Mouse (Mus musculus) E14TG2a.4 (cell line): ENCODE results near the gene Fhit.
"Not testable (repeated sequence)": the region's sequence is repeated elsewhere in the genome, so short reads cannot be mapped to it uniquely, and the experiment has no call there.

ENCODE experiments used
- H3K27me3 ChIP-seq: 2 replicates; pipeline ENCODE4 v1.6.1; 2014; ENCODE audit warnings: low read length, control low read depth; ENCODE audit not compliant: insufficient read depth
- H3K36me3 ChIP-seq: 2 replicates; pipeline ENCODE4 v1.6.1; 2014; ENCODE audit warnings: low read length, control low read depth; ENCODE audit not compliant: insufficient read depth
- H3K4me1 ChIP-seq: replicated peaks from 2 replicates; pipeline ENCODE4 v1.6.1; 2014; ENCODE audit warnings: low read depth, low read length, control low read depth
- H3K4me3 ChIP-seq: replicated peaks from 2 replicates; pipeline ENCODE4 v1.5.1; 2014; ENCODE audit warnings: mild to moderate bottlenecking, low read length
- H3K9me3 ChIP-seq: 2 replicates; pipeline ENCODE4 v1.6.1; 2014; ENCODE audit warnings: low read length, control low read depth
- CTCF ChIP-seq: conservative IDR thresholded peaks from 2 replicates; pipeline ENCODE4 v1.5.1; 2014; ENCODE audit warnings: low read length
- NANOG ChIP-seq: IDR thresholded peaks from 2 replicates; pipeline ENCODE4 v1.6.1; 2014; ENCODE audit warnings: borderline replicate concordance, low read length, mixed read lengths
- POU5F1 ChIP-seq: IDR thresholded peaks from 2 replicates; pipeline ENCODE4 v1.6.1; 2014; ENCODE audit warnings: low read length, borderline replicate concordance

The Fhit gene

DNA sequence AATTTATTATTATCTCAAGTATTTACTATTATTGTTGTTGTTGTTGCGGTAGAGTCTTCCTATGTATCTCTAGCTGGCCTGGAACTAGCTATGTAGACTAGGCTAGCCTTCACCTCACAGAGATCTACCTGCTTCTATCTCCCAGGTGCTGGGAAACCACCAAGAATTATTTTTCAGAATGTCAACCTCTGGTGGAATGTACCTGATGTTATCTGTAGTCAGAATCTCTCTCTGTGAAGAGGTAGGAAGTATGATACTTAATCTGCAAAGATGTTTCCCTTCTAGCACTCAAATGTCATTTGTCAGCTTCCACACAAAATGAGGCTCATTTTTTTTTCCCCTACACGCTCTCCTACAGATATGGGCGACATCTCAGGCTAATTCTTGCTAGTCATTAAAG, 377.9 kb downstream of the Fhit start:
- no peaks in the 10 kb centered on the region for H3K9me3 ChIP-seq
- H3K4me1 ChIP-seq: no peaks in the 10 kb centered on the region
- no peaks in the 10 kb centered on the region for H3K36me3 ChIP-seq
- TF ChIP-seq NANOG: no peak
- no peak for TF ChIP-seq CTCF
- TF ChIP-seq POU5F1: no peak
- H3K27me3 ChIP-seq: no peaks in the 10 kb centered on the region
- no peak overlapping the region for H3K4me3 ChIP-seq

- Histone ChIP-seq H3K27me3 (no peaks in the 10 kb centered on the region), H3K4me1 (no peaks in the 10 kb centered on the region), H3K4me3 (no peak overlapping the region), H3K36me3 (no peaks in the 10 kb centered on the region), H3K9me3 (no peaks in the 10 kb centered on the region)
- TF ChIP-seq NANOG: no peak
- TF ChIP-seq CTCF: no peak
- no peak for TF ChIP-seq POU5F1
These were observed 383.1 kb downstream of the Fhit start for GRCm38 (mm10) chr14:10778721-10779120.

GRCm38 (mm10) chr14:10754883-10755282, 407.0 kb downstream of the Fhit start:
- not testable (repeated sequence) for H3K27me3 ChIP-seq, H3K9me3 ChIP-seq, H3K4me3 ChIP-seq, H3K4me1 ChIP-seq, H3K36me3 ChIP-seq

DNA sequence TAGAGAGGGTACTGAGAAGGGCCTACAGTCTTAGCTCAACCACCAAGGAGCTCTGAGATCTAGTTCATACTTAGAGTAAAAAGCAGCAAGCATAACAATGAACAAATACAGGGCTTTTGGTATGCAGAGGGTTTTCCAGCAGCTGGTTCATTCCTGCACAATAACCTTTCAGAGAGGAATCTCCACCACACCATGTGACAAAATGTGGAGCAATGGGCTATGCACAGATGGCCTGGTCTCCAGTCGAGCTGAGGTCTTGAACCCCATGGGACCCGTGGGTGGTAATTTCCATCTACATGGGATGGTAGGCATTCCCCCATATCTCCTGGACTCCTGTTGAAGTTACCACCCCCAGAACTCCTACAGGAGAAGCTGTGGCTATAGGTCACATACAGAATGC, 423.8 kb downstream of the Fhit start:
- Histone ChIP-seq H3K4me3 (no peak overlapping the region), H3K36me3 (no peaks in the 10 kb centered on the region), H3K9me3 (no peaks in the 10 kb centered on the region), H3K4me1 (no peaks in the 10 kb centered on the region), H3K27me3 (no peaks in the 10 kb centered on the region)
- no peak for TF ChIP-seq CTCF

- H3K4me3 ChIP-seq: no peak overlapping the region
- H3K36me3 ChIP-seq: no peaks in the 10 kb centered on the region
- H3K4me1 ChIP-seq: no peaks in the 10 kb centered on the region
- no peaks in the 10 kb centered on the region for H3K27me3 ChIP-seq
- no peaks in the 10 kb centered on the region for H3K9me3 ChIP-seq
- TF ChIP-seq NANOG (no peak), CTCF (no peak), POU5F1 (no peak)
These were observed 439.3 kb downstream of the Fhit start for GRCm38 (mm10) chr14:10722525-10722924.

GRCm38 (mm10) chr14:10712916-10713315, 448.9 kb downstream of the Fhit start:
- Histone ChIP-seq H3K36me3 (no peaks in the 10 kb centered on the region), H3K4me1 (peaks cover 4% of the 10 kb centered on the region; the same call in 1 of the 2 replicates), H3K9me3 (0 out of 2 replicates have a peak, but pooled peaks cover 5% of the 10 kb centered on the region), H3K4me3 (no peak overlapping the region), H3K27me3 (no peaks in the 10 kb centered on the region)
- no peak for TF ChIP-seq CTCF

DNA sequence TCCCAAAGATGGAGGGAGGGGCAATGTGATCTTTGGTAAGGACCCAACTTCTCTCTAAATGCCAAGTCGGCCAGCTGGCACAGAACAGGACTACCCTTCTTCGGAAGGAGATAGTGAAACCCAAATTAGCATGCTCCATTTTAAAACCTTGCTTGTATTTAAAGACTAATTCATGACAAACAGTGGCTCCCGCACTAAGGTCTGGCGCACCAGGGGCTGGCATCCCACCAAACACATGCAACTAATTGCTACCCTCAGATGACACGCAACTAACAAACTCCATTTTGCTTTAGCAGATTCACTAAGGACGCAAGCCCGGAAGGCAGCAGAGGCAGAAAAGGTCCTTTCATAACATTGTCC, 449.3 kb downstream of the Fhit start:
- Histone ChIP-seq H3K36me3 (no peaks in the 10 kb centered on the region), H3K27me3 (no peaks in the 10 kb centered on the region), H3K4me3 (no peak overlapping the region), H3K9me3 (0 out of 2 replicates have a peak, but pooled peaks cover 5% of the 10 kb centered on the region), H3K4me1 (peaks cover 4% of the 10 kb centered on the region; the same call in 1 of the 2 replicates)
- no peak for TF ChIP-seq CTCF
- no peak for TF ChIP-seq POU5F1
- TF ChIP-seq NANOG: no peak

DNA sequence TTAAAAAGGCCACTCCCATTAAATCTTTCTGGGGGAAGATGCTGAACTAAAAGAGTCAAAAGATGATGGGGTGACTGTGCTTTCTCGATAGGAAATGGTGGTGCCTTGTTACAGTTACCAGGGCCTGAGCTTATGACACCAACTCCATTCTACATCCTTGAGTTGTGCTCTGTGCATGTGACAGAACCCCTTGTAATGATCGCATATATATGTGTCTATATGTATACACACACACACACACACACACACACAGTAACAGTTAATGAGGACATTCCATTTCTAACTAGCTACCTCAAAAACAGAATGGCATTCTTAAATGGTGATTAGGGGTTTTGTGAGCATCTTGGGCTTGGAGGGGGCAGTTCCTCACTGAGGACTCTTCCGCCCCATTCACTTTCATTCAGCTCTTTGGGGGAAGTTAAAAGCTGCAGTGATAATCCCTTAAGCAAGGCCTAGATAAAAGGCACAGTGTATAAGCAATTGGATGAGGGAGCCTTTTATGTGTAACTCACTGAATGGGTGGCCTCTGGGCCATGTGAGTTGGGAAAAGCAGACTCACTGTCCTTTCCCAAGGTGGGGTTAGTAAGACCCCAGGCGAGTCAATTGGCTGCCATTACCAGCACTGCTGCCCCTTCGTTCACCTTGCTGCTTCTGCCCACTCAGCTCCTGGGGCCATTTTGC, 449.9 kb downstream of the Fhit start:
- Histone ChIP-seq H3K9me3 (0 out of 2 replicates have a peak, but pooled peaks cover 5% of the 10 kb centered on the region), H3K4me3 (no peak overlapping the region), H3K4me1 (peaks cover 4% of the 10 kb centered on the region; the same call in 1 of the 2 replicates), H3K36me3 (no peaks in the 10 kb centered on the region), H3K27me3 (no peaks in the 10 kb centered on the region)
- TF ChIP-seq CTCF (no peak), NANOG (no peak), POU5F1 (no peak)

DNA sequence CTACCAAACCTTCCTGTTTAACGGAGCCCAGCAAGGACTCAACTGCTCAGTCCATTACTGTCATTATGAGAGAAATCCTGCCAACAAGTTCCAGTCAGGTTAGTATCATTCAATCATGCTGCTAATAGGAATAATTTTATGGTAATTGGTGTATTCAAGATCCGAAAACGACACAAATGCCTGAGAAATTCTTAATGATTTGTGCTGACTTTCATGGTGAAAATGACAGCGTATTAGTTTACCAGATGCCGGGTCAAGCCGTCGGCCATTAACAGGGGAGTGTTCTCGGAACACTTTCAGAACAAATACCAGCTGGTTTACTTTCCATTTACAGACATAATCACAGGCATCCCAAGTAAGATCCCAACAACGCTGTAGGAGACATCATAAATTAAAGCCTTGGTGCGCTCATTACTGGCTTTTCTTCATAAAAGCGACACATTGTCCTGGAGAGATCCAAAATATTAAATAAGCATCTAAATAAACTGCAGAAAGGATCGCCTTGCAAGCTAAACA, 451.0 kb downstream of the Fhit start:
- no peaks in the 10 kb centered on the region for H3K27me3 ChIP-seq
- peaks cover 4% of the 10 kb centered on the region; the same call in 1 of the 2 replicates for H3K4me1 ChIP-seq
- H3K36me3 ChIP-seq: no peaks in the 10 kb centered on the region
- H3K4me3 ChIP-seq: no peak overlapping the region
- H3K9me3 ChIP-seq: 0 out of 2 replicates have a peak, but pooled peaks cover 5% of the 10 kb centered on the region
- TF ChIP-seq NANOG: no peak
- TF ChIP-seq POU5F1: no peak
- no peak for TF ChIP-seq CTCF
